Mouse (Mus musculus): ENCODE results near the gene Eloa. TPM values are rescaled to one million over a fixed set of nuclear protein-coding genes. Genes with fewer than 3 reads are reported as not detected.
"Not testable (repeated sequence)": the region's sequence is repeated elsewhere in the genome, so short reads cannot be mapped to it uniquely, and the experiment has no call there.

The Eloa gene
- polyA plus RNA-seq (2016; fragmentation: Nextera tagmentation; extraction: Ambion mirVana) = 41.9 and 43.4 TPM in 2 replicates

DNA sequence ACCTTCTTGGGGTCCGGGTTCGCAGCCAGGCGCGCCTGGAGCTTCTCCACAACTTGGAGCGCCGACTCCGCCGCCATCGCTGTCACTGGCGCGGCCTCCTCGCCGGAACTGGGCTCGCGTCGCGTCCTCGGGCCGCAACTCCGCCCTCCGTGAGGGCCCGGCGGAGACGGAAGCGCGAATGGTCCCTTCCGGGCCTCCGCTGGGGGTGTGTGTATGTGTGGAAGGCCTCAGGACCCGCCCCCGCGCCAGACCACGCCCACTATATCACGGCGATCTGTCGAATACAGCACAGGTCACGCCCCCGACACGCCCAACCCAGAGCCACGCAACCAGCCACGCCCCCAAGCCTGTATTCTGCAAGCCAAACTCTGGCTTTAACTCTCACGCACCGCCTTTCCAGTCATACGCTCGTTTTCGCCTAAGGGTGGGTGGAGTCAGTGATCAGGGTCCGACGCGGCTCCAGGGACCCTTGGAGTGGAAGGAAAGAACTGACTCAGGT, at the start of gene Eloa:
Gene Eloa, minus strand, starts transcription at position 215 of the 499 bp plus-strand sequence.
- Histone ChIP-seq H3K27me3 (no peaks in the 10 kb centered on the region), H3K36me3 (no peaks in the 10 kb centered on the region), H3K9me3 (no peaks in the 10 kb centered on the region), H3K4me3 (peak within 1 kb of the TSS; percentile 100), H3K4me1 (peaks cover 11% of the 10 kb centered on the region; the same call in 1 of the 2 replicates), H3K27ac (peak within 1 kb of the TSS; percentile 91), H3K9ac (peak within 1 kb of the TSS; percentile 99), H3K4me2 (replicated peaks) (peak within 1 kb of the TSS; percentile 96)
- ATAC-seq (ENCODE audit: insufficient number of reproducible peaks, insufficient read depth, low FRiP score, low TSS enrichment) = peak; percentile 98
- WGBS = under 1% methylated on average over 48 of the region's 48 CpGs

DNA sequence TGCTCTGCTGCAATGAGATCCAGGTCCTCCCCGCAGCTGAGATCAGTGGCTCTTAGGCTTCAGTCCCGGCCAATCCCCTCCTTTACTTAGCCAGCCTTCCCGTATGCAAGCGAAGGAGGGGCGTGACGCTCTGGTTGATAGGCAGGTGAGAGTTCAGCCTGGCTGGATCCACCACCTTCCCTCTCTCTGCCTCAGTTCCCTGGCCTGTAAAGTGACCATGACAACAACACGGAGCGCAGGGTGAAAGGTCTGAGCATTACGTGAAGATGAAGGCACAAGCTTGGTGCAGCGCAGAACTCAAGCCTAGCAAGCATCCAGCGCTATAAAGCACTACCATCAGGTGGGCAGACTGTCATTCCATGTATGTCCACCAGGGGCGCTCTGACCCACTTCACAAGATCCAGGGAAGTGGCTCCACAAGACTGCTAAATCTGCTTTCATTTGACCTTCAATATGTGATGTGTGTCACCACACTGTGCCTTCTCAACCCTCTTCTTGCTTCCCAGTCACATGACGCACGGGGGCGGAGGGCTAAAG, 49.7 kb upstream of the Eloa start:
- Histone ChIP-seq H3K27ac (0 out of 2 replicates have a peak overlapping the region, but pooled peaks have one; percentile 31), H3K36me3 (no peaks in the 10 kb centered on the region), H3K4me1 (peaks cover 13% of the 10 kb centered on the region), H3K4me2 (replicated peaks) (peak overlapping the region; percentile 33), H3K9me3 (no peaks in the 10 kb centered on the region), H3K9ac (no peak overlapping the region), H3K4me3 (no peak overlapping the region), H3K27me3 (no peaks in the 10 kb centered on the region)
- peak; percentile 50 for ATAC-seq (ENCODE audit: insufficient number of reproducible peaks, insufficient read depth, low FRiP score, low TSS enrichment)
- WGBS = 4% methylated on average over 15 of the region's 15 CpGs

DNA sequence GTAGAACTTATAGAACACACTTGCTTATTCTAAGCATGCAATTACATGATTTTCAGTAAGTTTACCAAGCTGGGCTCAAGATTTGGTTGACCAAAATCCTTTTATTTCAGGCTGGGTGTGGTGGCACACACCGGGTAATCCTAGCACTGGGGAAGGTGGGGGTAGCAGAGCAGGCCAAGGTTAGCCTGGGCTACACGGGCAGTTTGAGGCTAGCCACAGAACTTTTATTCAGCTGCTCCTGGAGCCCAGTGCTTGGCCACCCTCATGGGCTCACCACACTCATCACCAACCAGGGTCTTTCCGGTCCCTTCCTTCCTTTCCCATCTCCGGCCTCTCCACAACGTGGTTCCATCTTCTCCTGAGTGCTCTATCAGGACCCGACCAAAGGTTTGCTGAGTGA, 49.0 kb upstream of the Eloa start:
- WGBS = 56% methylated on average over 6 of the region's 6 CpGs
- H3K9me3 ChIP-seq = no peaks in the 10 kb centered on the region

DNA sequence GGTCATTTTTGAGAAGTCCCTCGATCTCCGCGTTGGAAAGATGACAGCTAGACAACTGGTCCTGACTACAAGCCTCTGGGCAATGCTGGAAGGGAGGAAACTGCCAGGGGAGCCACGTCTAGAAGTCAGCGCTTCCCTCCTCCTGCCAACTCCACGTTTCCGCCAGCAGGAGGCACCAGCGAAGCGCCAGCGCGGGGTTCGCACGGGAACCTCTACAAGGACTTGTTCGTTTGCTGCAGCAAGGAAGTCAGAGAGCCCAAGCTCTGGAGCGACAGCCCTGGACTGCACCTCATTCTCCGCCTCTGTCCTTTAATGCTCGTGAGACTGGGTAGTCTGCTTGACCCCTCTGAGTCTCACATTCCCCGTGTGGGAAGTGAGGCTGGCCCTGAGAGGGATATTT, 48.4 kb upstream of the Eloa start:
- peak overlapping the region; percentile 7; the same call in 1 of the 2 replicates for H3K4me2 ChIP-seq (replicated peaks)
- ATAC-seq (ENCODE audit: insufficient number of reproducible peaks, insufficient read depth, low FRiP score, low TSS enrichment) = peak; percentile 57; the same call in 1 of the 2 replicates
- H3K9ac ChIP-seq = no peak overlapping the region
- no peaks in the 10 kb centered on the region for H3K9me3 ChIP-seq
- H3K4me1 ChIP-seq = peaks cover 13% of the 10 kb centered on the region
- H3K36me3 ChIP-seq = no peaks in the 10 kb centered on the region
- H3K4me3 ChIP-seq = no peak overlapping the region
- 2% methylated on average over 18 of the region's 18 CpGs for WGBS
- H3K27ac ChIP-seq = peak overlapping the region; percentile 37
- no peaks in the 10 kb centered on the region for H3K27me3 ChIP-seq

More for the DNA sequence above, 49.0 kb upstream of the Eloa start:
- no peak for ATAC-seq (ENCODE audit: insufficient number of reproducible peaks, insufficient read depth, low FRiP score, low TSS enrichment)
- H3K4me3 ChIP-seq = no peak overlapping the region
- H3K27me3 ChIP-seq = no peaks in the 10 kb centered on the region
- no peaks in the 10 kb centered on the region for H3K36me3 ChIP-seq
- no peak overlapping the region for H3K4me2 ChIP-seq (replicated peaks)
- H3K27ac ChIP-seq = peak overlapping the region; percentile 37; the same call in 1 of the 2 replicates
- H3K4me1 ChIP-seq = peaks cover 13% of the 10 kb centered on the region
- no peak overlapping the region for H3K9ac ChIP-seq

DNA sequence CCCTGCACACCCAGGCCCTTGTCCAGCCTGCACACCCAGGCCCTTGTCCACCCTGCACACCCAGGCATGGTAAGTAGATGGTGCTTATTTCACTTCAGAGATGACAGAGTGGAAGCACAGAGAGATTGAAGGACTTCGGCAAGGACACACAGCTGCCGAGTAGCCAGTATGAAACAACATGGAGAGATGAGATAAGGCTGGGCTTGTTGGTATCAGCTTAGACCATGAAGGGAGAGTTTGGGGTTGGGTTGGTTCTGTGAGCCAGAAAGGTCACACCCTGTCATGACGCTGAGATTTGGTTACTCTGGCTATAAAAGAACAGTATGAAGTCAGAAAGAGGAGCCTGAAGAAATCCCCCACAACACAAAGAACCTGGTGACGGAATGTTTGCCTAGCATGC, 47.8 kb upstream of the Eloa start:
- H3K4me2 ChIP-seq (replicated peaks) = no peak overlapping the region
- H3K36me3 ChIP-seq = no peaks in the 10 kb centered on the region
- WGBS = 73% methylated on average over 4 of the region's 4 CpGs
- H3K9ac ChIP-seq = no peak overlapping the region
- ATAC-seq (ENCODE audit: insufficient number of reproducible peaks, insufficient read depth, low FRiP score, low TSS enrichment) = no peak
- H3K4me3 ChIP-seq = no peak overlapping the region
- H3K27ac ChIP-seq = no peak overlapping the region
- H3K4me1 ChIP-seq = peaks cover 13% of the 10 kb centered on the region
- H3K27me3 ChIP-seq = no peaks in the 10 kb centered on the region
- H3K9me3 ChIP-seq = no peaks in the 10 kb centered on the region

DNA sequence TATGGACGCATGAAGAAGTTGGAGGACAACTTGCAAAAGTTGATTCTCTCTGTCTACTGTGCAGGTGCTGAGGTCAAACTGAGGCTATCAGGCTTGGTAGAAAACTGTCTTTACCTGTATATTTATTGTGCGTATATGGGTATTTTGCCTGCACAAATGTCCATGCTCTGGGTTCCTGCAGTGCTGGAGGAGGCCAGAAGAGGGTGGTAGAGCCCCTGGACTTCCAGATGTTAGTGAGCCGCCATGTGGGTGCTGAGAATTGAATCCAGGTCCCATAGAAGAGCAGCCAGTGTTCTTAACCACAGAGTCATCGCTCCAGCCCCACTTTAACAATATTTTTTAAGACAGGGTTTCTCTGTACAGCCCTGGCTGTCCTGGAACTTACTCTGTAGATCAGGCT, 41.6 kb upstream of the Eloa start:
- H3K4me1 ChIP-seq = no peaks in the 10 kb centered on the region
- H3K36me3 ChIP-seq = no peaks in the 10 kb centered on the region
- no peak for ATAC-seq (ENCODE audit: insufficient number of reproducible peaks, insufficient read depth, low FRiP score, low TSS enrichment)
- no peak overlapping the region for H3K4me3 ChIP-seq
- H3K4me2 ChIP-seq (replicated peaks) = no peak overlapping the region
- no peak overlapping the region for H3K27ac ChIP-seq
- no peak overlapping the region for H3K9ac ChIP-seq
- no peaks in the 10 kb centered on the region for H3K27me3 ChIP-seq
- H3K9me3 ChIP-seq = no peaks in the 10 kb centered on the region
- WGBS = 92% methylated on average over 4 of the region's 4 CpGs

DNA sequence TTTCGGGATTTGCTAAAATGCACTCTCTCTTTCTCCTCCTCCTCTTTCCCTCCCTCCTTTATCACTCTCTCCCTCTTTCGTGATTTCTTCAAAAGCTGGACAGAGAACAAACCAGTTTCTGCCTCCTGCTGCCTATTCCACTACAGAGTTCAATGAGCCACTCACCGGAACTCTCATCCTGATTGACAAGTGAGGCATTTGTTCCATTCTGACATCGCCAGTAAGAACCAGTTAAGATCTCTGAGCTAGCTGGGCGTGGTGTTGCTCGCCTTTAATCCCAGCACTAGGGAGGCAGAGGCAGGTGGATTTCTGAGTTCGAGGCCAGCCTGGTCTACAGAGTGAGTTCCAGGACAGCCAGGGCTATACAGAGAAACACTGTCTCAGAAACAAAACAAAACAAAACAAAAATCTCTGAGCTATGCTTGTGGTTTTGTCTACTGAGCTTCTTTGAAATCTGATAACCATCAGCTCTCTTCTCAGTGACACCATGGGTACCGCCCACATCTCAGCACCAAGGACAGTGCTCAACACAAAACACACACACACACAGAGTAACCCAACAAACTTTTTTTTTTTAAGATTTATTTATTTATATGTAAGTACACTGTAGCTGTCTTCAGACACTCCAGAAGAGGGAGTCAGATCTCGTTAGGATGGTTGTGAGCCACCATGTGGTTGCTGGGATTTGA, 38.4 kb upstream of the Eloa start:
- H3K4me1 ChIP-seq; H3K36me3 ChIP-seq; H3K9ac ChIP-seq; H3K4me3 ChIP-seq; H3K27ac ChIP-seq; H3K4me2 ChIP-seq (replicated peaks); ATAC-seq (ENCODE audit: insufficient number of reproducible peaks, insufficient read depth, low FRiP score, low TSS enrichment); H3K27me3 ChIP-seq; H3K9me3 ChIP-seq: not testable (repeated sequence)
- WGBS = 67% methylated on average over 9 of the region's 9 CpGs

DNA sequence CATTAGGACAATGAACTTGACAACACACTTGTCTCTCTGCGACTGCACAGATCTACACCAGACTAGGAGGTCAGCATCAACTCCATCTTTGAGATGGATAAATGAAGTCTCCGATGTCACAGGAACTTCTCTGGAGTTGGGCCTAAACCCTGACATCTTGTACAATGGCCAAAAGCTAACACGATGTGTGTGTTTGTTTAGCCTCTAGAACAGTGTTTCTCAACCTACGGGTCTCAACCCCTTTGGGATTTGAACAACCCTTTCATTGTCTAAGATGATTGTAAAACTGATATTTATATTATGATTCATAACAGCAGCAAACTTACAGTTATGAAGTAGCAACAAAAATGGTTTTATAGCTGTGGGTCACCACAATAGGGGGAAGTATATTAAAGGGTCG, 36.4 kb upstream of the Eloa start:
- H3K4me2 ChIP-seq (replicated peaks) = no peak overlapping the region
- no peaks in the 10 kb centered on the region for H3K9me3 ChIP-seq
- no peaks in the 10 kb centered on the region for H3K36me3 ChIP-seq
- no peaks in the 10 kb centered on the region for H3K4me1 ChIP-seq
- H3K27ac ChIP-seq = no peak overlapping the region
- no peaks in the 10 kb centered on the region; the same call in 1 of the 2 replicates for H3K27me3 ChIP-seq
- no peak for ATAC-seq (ENCODE audit: insufficient number of reproducible peaks, insufficient read depth, low FRiP score, low TSS enrichment)
- no peak overlapping the region for H3K9ac ChIP-seq
- 87% methylated on average over 5 of the region's 5 CpGs for WGBS
- no peak overlapping the region for H3K4me3 ChIP-seq

DNA sequence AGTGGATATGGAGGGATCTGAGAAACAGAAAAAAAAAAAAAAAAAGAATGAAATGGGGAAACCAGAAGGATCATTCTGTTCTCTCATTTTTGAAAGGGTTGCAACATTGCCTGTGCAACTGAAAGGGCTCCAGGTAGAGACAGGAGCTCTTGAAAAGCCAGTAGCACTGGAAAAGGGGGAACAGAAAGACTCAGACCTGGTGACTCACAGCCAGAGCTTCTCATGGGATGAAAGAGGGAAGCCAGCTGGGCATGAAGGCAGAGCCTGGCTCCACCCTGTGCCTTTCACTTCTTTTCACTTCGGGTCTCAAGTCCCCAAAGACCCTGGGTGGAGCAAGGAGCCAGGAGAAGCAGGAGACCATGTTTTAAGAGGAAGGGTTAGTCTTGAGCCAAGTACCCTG, 34.5 kb upstream of the Eloa start:
- Histone ChIP-seq H3K4me1 (peaks cover 11% of the 10 kb centered on the region), H3K4me3 (no peak overlapping the region), H3K27me3 (no peaks in the 10 kb centered on the region; the same call in 1 of the 2 replicates), H3K27ac (no peak overlapping the region), H3K4me2 (replicated peaks) (no peak overlapping the region), H3K9ac (no peak overlapping the region), H3K9me3 (no peaks in the 10 kb centered on the region), H3K36me3 (peaks cover 13% of the 10 kb centered on the region)
- 52% methylated on average over 1 of the region's 1 CpGs for WGBS
- no peak for ATAC-seq (ENCODE audit: insufficient number of reproducible peaks, insufficient read depth, low FRiP score, low TSS enrichment)

DNA sequence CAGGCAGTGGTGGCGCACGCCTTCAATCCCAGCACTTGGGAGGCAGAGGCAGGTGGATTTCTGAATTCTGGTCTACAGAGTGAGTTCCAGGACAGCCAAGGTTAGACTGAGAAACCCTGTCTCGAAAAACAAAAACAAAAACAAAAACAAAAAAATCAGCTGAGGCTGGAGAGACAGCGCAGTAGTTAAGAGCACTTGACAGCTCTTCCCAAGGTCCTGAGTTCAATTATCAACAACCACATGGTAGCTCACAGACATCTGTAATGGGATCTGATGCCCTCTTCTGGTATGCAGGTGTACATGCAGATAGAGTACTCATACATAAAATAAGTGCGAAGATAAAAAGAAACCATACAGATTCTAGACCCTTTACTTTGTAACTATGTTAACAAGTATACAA, 32.3 kb upstream of the Eloa start:
- no peak overlapping the region for H3K9ac ChIP-seq
- no peaks in the 10 kb centered on the region for H3K9me3 ChIP-seq
- H3K27me3 ChIP-seq = no peaks in the 10 kb centered on the region; the same call in 1 of the 2 replicates
- H3K4me2 ChIP-seq (replicated peaks) = no peak overlapping the region
- no peak overlapping the region for H3K4me3 ChIP-seq
- ATAC-seq (ENCODE audit: insufficient number of reproducible peaks, insufficient read depth, low FRiP score, low TSS enrichment) = no peak; the same call in 1 of the 2 replicates
- WGBS = 76% methylated on average over 5 of the region's 5 CpGs
- H3K27ac ChIP-seq = no peak overlapping the region
- H3K4me1 ChIP-seq = peaks cover 19% of the 10 kb centered on the region
- peaks cover 35% of the 10 kb centered on the region for H3K36me3 ChIP-seq

DNA sequence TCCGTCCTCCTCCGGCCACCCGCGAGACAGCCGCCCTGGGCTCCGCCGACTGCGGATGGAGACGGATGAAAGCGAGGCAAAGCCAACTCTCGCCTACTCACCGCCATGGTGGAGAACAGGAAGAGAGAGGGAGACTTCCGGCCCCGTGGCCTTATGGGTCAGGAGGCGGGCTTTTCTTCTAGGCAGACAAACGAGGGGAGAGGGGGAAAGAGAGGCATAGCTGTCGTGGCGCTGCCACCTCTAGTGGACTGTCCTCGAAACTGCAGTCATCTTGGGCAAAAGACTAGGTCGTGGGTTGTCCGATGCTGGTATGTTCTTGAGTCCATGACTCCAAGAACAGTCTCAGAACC, 31.7 kb upstream of the Eloa start, which contains the start of gene Rpl11:
Gene Rpl11, minus strand, starts transcription at position 182 of the 350 bp plus-strand sequence.
- ATAC-seq (ENCODE audit: insufficient number of reproducible peaks, insufficient read depth, low FRiP score, low TSS enrichment) = peak; percentile 90

More for the DNA sequence above, 31.7 kb upstream of the Eloa start, which contains the start of gene Rpl11:
- no peaks in the 10 kb centered on the region for H3K9me3 ChIP-seq
- H3K27me3 ChIP-seq = no peaks in the 10 kb centered on the region; the same call in 1 of the 2 replicates
- peaks cover 41% of the 10 kb centered on the region for H3K36me3 ChIP-seq
- peak within 1 kb of the TSS; percentile 93 for H3K27ac ChIP-seq
- peak within 1 kb of the TSS; percentile 98 for H3K4me3 ChIP-seq
- whole genome bisulfite sequencing = 0% methylated on average over 21 of the region's 21 CpGs
- H3K9ac ChIP-seq = peak within 1 kb of the TSS; percentile 99
- H3K4me1 ChIP-seq = peaks cover 19% of the 10 kb centered on the region
- H3K4me2 ChIP-seq (replicated peaks) = peak within 1 kb of the TSS; percentile 98
